Mouse (Mus musculus) forebrain, postnatal 0 days (tissue): ENCODE data around the gene Snn. TPM values are rescaled to one million over a fixed set of nuclear protein-coding genes. Genes with fewer than 3 reads are reported as not detected.

ENCODE experiments used
- ATAC-seq: fragments of 200-750 bp; cut with Nextera tagmentation; 2 replicates; pipeline ENCODE4 v1.8.0; 2017; ENCODE audit warnings: mild to moderate bottlenecking, moderate library complexity
- DNase-seq: peaks from one replicate; pipeline ENCODE4 v3.0.0-alpha.2; 2015
- H3K27ac ChIP-seq: fragments of 300-500 bp; sonication (generic); 2 replicates; pipeline ENCODE4 v1.5.1; 2014; ENCODE audit warnings: low read depth, mild to moderate bottlenecking, antibody characterized with exemption, low read length, moderate library complexity, mixed read lengths
- H3K27me3 ChIP-seq: fragments of 300-500 bp; sonication (generic); 2 replicates; pipeline ENCODE4 v1.6.1; 2014; ENCODE audit warnings: mild to moderate bottlenecking, low read length, mixed read lengths; ENCODE audit not compliant: insufficient read depth
- H3K36me3 ChIP-seq: fragments of 300-500 bp; sonication (generic); 2 replicates; pipeline ENCODE4 v1.6.1; 2014; ENCODE audit warnings: mild to moderate bottlenecking, moderate library complexity; ENCODE audit not compliant: insufficient read depth
- H3K4me1 ChIP-seq: fragments of 300-500 bp; sonication (generic); 2 replicates; pipeline ENCODE4 v1.6.1; 2014; ENCODE audit warnings: antibody characterized with exemption; ENCODE audit not compliant: insufficient read depth
- H3K4me2 ChIP-seq: fragments of 300-500 bp; sonication (generic); 2 replicates; pipeline ENCODE4 v1.6.1; 2014; ENCODE audit warnings: low read depth, mild to moderate bottlenecking, moderate library complexity
- H3K4me3 ChIP-seq: fragments of 300-500 bp; sonication (generic); 2 replicates; pipeline ENCODE4 v1.5.1; 2014; ENCODE audit warnings: low read depth, low read length, mixed read lengths
- H3K9ac ChIP-seq: fragments of 300-500 bp; sonication (generic); 2 replicates; pipeline ENCODE4 v1.6.1; 2014; ENCODE audit warnings: mild to moderate bottlenecking
- H3K9me3 ChIP-seq: fragments of 300-500 bp; sonication (generic); 2 replicates; pipeline ENCODE4 v1.6.1; 2016; ENCODE audit warnings: low read length
- CTCF ChIP-seq: sonication (generic); IDR thresholded peaks from 2 replicates; pipeline ENCODE4 v1.5.1; 2016; ENCODE audit warnings: antibody characterized with exemption, control low read depth, low read depth
- whole genome bisulfite sequencing: fragments of 180-500 bp; shearing (Covaris S2); extraction: QIAGEN DNeasy Blood & Tissue Kit; methylation state at CpG from one replicate; pipeline ENCODE4 v1.1.7; 2014; 5-methylcytosine and 5-hydroxymethylcytosine counted together
- polyA plus RNA-seq: library from polyadenylated mRNA; unstranded; fragments of >200 nt; fragmentation: Nextera tagmentation; extraction: Ambion mirVana; gene quantifications from 2 replicates; pipeline ENCODE4 v1.2.1, GENCODE M21; 2015
- total RNA-seq: library from RNA; depleted of rRNA; stranded (reverse); fragments of >200 nt; gene quantifications from 2 replicates; pipeline ENCODE4 v1.2.3, GENCODE M21; 2014

The Snn gene
- total and polyA plus RNA-seq, 2 experiments from 2014 or later = 179 to 324 TPM

- Histone ChIP-seq H3K4me1 (no peaks in the 10 kb centered on the region), H3K27ac (no peak overlapping the region), H3K36me3 (no peaks in the 10 kb centered on the region), H3K9me3 (no peaks in the 10 kb centered on the region), H3K27me3 (no peaks in the 10 kb centered on the region), H3K4me2 (no peak overlapping the region), H3K4me3 (no peak overlapping the region), H3K9ac (no peak overlapping the region)
- WGBS = 63% methylated on average over 11 of the region's 11 CpGs
- TF ChIP-seq CTCF = no peak
- ATAC-seq (no peak), DNase-seq (no peak)
Observed at GRCm38 (mm10) chr16:11017807-11018595, 42.7 kb upstream of the Snn start.

- no peaks in the 10 kb centered on the region for H3K27me3 ChIP-seq
- no peaks in the 10 kb centered on the region for H3K36me3 ChIP-seq
- no peak overlapping the region for H3K27ac ChIP-seq
- H3K4me1 ChIP-seq = no peaks in the 10 kb centered on the region
- no peak for ATAC-seq
- no peak for TF ChIP-seq CTCF
- H3K9me3 ChIP-seq = no peaks in the 10 kb centered on the region
- no peak overlapping the region for H3K4me3 ChIP-seq
- H3K4me2 ChIP-seq = no peak overlapping the region
- no peak for DNase-seq
- WGBS = 39% methylated on average over 3 of the region's 3 CpGs
- no peak overlapping the region for H3K9ac ChIP-seq
Observed at GRCm38 (mm10) chr16:11021403-11022112, 39.2 kb upstream of the Snn start.

DNA sequence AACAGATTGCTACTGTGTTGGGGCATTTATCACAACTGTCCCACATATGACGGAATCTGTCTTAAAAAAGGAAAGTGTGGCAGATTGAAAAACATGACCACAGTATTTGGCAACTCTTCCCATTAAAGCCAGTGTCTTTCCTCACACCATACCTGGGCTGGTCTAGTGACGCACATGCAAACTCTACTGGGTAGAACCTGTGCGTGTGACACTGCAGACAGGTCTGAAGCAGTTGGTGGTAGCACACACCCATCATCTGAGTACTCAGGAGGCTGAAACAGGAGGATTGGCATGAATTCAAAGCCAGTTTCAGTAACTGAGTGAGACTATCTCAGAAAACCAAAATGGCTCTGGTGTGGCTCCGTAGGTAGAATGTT lies 38.6 kb upstream of the Snn start:
- no peaks in the 10 kb centered on the region for H3K9me3 ChIP-seq
- no peak overlapping the region for H3K4me2 ChIP-seq
- no peak for TF ChIP-seq CTCF
- 85% methylated on average over 4 of the region's 4 CpGs for WGBS
- no peak overlapping the region for H3K27ac ChIP-seq
- H3K9ac ChIP-seq = no peak overlapping the region
- H3K4me3 ChIP-seq = no peak overlapping the region
- no peaks in the 10 kb centered on the region for H3K4me1 ChIP-seq
- H3K36me3 ChIP-seq = no peaks in the 10 kb centered on the region
- ATAC-seq (no peak), DNase-seq (no peak)
- no peaks in the 10 kb centered on the region for H3K27me3 ChIP-seq

- ATAC-seq = no peak
- H3K27ac ChIP-seq = no peak overlapping the region
- 79% methylated on average over 5 of the region's 5 CpGs for WGBS
Observed at GRCm38 (mm10) chr16:11023618-11024017, 37.1 kb upstream of the Snn start.

DNA sequence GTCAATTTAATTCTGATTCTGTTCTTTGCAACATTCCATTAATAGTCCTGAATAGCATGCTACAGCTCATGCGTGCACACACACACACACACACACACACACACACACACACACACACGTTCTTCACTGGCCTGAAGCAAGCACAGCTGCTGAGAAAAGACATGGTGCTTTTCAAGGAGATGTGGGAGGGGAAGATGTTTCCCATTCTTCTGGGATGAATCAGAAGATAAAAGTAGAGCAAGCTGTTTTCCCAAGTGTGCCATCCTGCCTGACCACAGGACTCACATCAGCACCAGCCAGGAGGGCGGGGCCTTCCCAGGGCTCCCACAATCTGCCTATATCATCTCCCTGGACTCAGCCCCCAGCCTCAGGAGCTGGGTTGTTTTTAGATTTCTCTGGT lies 35.9 kb upstream of the Snn start:
- H3K36me3 ChIP-seq = no peaks in the 10 kb centered on the region
- no peaks in the 10 kb centered on the region for H3K27me3 ChIP-seq
- no peak overlapping the region for H3K4me3 ChIP-seq
- 74% methylated on average over 3 of the region's 3 CpGs for WGBS
- no peak for DNase-seq
- no peak for ATAC-seq
- H3K9me3 ChIP-seq = no peaks in the 10 kb centered on the region
- no peaks in the 10 kb centered on the region for H3K4me1 ChIP-seq
- no peak overlapping the region for H3K4me2 ChIP-seq
- no peak overlapping the region for H3K9ac ChIP-seq
- H3K27ac ChIP-seq = no peak overlapping the region
- no peak for TF ChIP-seq CTCF

More at GRCm38 (mm10) chr16:11023618-11024017, 37.1 kb upstream of the Snn start:
- H3K36me3 ChIP-seq = no peaks in the 10 kb centered on the region
- no peak for TF ChIP-seq CTCF
- no peak overlapping the region for H3K4me3 ChIP-seq
- H3K9me3 ChIP-seq = no peaks in the 10 kb centered on the region
- no peak overlapping the region for H3K9ac ChIP-seq
- no peak for DNase-seq
- no peak overlapping the region for H3K4me2 ChIP-seq
- H3K27me3 ChIP-seq = no peaks in the 10 kb centered on the region
- H3K4me1 ChIP-seq = no peaks in the 10 kb centered on the region

DNA sequence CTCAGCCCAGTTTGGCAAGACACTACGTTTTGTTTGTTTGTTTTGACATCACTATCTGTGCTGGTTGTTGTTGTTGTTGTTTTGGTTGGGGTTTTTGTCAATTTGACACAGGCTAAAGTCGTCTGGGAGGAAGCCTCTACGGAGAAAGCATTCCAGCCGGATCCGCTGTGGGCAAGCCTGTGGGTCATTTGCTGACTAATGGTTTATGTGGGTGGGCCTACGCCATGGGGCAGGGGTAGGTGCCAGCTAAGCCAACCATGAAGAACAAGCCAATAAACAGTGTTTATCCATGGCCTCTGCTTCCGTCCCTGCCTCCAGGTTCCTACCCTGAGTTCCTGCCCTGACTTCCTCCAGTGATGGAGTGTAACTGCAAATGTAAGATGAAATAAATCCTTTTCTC lies 32.5 kb upstream of the Snn start:
- 68% methylated on average over 7 of the region's 7 CpGs for WGBS
- H3K27ac ChIP-seq = no peak overlapping the region
- H3K9ac ChIP-seq = no peak overlapping the region
- H3K27me3 ChIP-seq = no peaks in the 10 kb centered on the region
- no peak overlapping the region for H3K4me3 ChIP-seq
- no peaks in the 10 kb centered on the region for H3K9me3 ChIP-seq
- H3K4me2 ChIP-seq = no peak overlapping the region
- H3K4me1 ChIP-seq = no peaks in the 10 kb centered on the region
- ATAC-seq = no peak
- H3K36me3 ChIP-seq = no peaks in the 10 kb centered on the region
- no peak for DNase-seq
- TF ChIP-seq CTCF = no peak

DNA sequence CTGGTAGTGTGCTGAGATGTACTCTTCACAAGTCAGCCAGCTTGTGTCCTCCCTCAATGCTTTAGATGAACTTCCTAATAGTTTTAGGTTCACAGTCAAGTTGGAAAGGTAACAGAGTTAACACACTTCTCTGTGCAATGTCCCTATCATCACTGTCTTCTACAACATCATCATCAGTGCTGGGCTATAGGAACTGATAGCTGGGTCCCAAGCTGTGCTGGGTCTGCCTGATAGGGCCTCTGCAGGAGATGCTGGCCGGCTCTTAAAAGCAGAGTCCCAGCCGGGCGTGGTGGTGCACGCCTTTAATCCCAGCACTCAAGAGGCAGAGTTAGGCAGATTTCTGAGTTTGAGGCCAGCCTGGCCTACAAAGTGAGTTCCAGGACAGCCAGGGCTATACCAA lies 29.9 kb upstream of the Snn start:
- no peaks in the 10 kb centered on the region for H3K27me3 ChIP-seq
- no peak overlapping the region for H3K4me3 ChIP-seq
- H3K9me3 ChIP-seq = no peaks in the 10 kb centered on the region
- 85% methylated on average over 4 of the region's 4 CpGs for WGBS
- no peak overlapping the region for H3K9ac ChIP-seq
- DNase-seq = no peak
- no peaks in the 10 kb centered on the region for H3K4me1 ChIP-seq
- H3K4me2 ChIP-seq = no peak overlapping the region
- no peak overlapping the region for H3K27ac ChIP-seq
- H3K36me3 ChIP-seq = no peaks in the 10 kb centered on the region
- TF ChIP-seq CTCF = no peak
- no peak for ATAC-seq
